Mouse (Mus musculus) thymus, adult 2 months (tissue): ENCODE data around the gene Gm3696. TPM values are rescaled to one million over a fixed set of nuclear protein-coding genes. Genes with fewer than 3 reads are reported as not detected.
"Not testable (repeated sequence)": the region's sequence is repeated elsewhere in the genome, so short reads cannot be mapped to it uniquely, and the experiment has no call there.

Experiments
- DNase-seq: peaks from one replicate; pipeline ENCODE4 v3.0.0; 2021
- H3K27ac ChIP-seq: fragments of 200-500 bp; 2 replicates; pipeline ENCODE4 v1.5.1; 2012; ENCODE audit warnings: low read length, control low read depth; ENCODE audit not compliant: control insufficient read depth, insufficient read depth
- H3K27me3 ChIP-seq: fragments of 200-500 bp; 2 replicates; pipeline ENCODE4 v1.6.1; 2012; ENCODE audit warnings: mild to moderate bottlenecking, low read length, moderate library complexity, mixed read lengths; ENCODE audit not compliant: control insufficient read depth, insufficient read depth
- H3K36me3 ChIP-seq: fragments of 200-500 bp; 2 replicates; pipeline ENCODE4 v1.6.1; 2012; ENCODE audit warnings: mild to moderate bottlenecking, low read length, moderate library complexity; ENCODE audit not compliant: control insufficient read depth, insufficient read depth
- H3K4me1 ChIP-seq: fragments of 200-500 bp; replicated peaks from 2 replicates; pipeline ENCODE4 v1.6.1; 2012; ENCODE audit warnings: low read length; ENCODE audit not compliant: control insufficient read depth, insufficient read depth
- H3K4me3 ChIP-seq: fragments of 200-500 bp; 2 replicates; pipeline ENCODE4 v1.5.1; 2012; ENCODE audit warnings: mild to moderate bottlenecking, low read length, control low read depth, moderate library complexity; ENCODE audit not compliant: control insufficient read depth, insufficient read depth
- WGBS: fragments of 180-500 bp; shearing (Covaris S2); methylation state at CpG from one replicate; pipeline ENCODE4 v1.1.7; 2018; 5-methylcytosine and 5-hydroxymethylcytosine counted together
- polyA plus RNA-seq: library from polyadenylated mRNA; depleted of rRNA; stranded (reverse); fragments of >200 nt; gene quantifications from 2 replicates; pipeline ENCODE4 v1.2.3, GENCODE M21; 2012; rRNA removed

Gene Gm3696
- polyA plus RNA-seq: 0.11 and 0.42 TPM in 2 replicates

- not testable (repeated sequence) for DNase-seq, H3K36me3 ChIP-seq, H3K4me1 ChIP-seq, H3K4me3 ChIP-seq, H3K27ac ChIP-seq, H3K27me3 ChIP-seq
- 86% methylated on average over 1 of the region's 3 CpGs for whole genome bisulfite sequencing
Measured at GRCm38 (mm10) chr14:7100521-7100920, at the start of gene Gm3696. Gene Gm3696, minus strand, starts transcription at chr14:7100621.

DNA sequence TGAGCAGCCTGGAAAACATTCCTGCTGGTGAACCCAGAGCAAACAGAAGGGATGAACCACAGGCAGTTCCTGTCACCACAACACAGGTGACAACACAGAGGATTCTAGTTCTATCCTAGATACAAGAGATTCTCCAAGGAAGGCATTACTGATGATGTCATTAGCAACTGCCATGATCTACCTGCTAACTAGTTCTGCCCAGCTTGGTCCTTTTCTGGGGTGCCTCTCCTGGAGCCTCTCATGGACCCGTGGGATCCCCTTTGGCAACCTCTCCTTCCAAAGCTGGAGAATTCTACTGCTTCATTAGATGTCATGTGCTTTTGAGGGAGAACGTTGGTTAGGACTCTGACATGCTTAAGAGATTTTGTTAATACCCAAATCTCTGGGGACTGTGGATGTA lies 24.9 kb upstream of the Gm3696 start, which contains the start of gene Gm6676:
Gene Gm6676, minus strand, starts transcription at position 101 of the 400 bp plus-strand sequence.
- not testable (repeated sequence) for DNase-seq, H3K27me3 ChIP-seq, H3K27ac ChIP-seq, H3K36me3 ChIP-seq, H3K4me3 ChIP-seq, H3K4me1 ChIP-seq
- WGBS: no CpG with 5 or more reads among the region's 2 CpGs

GRCm38 (mm10) chr14:7105124-7105802 lies 4.8 kb upstream of the Gm3696 start:
- not testable (repeated sequence) for H3K4me1 ChIP-seq, H3K36me3 ChIP-seq, H3K27me3 ChIP-seq, H3K27ac ChIP-seq
- H3K4me3 ChIP-seq: peak overlapping the region; percentile 48
- peak; percentile 14 for DNase-seq
- WGBS: 1% methylated on average over 13 of the region's 54 CpGs

DNA sequence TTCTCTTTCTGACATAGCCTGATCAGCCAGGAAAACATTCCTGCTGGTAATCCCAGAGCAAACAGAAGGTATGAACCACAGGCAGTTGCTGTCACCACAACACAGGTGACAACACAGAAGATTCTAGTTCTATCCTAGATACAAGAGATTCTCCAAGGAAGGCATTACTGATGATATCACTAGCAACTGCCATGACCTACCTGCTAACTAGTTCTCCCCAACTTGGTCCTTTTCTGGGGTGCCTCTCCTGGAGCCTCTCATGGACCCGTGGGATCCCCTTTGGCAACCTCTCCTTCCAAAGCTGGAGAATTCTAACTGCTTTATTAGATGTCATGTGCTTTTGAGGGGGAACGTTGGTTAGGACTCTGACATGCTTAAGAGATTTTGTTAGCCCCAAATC lies 55.6 kb downstream of the Gm3696 start, which contains the start of gene Gm3685:
Gene Gm3685, minus strand, starts transcription at position 101 of the 400 bp plus-strand sequence.
- WGBS: no CpG with 5 or more reads among the region's 2 CpGs
- not testable (repeated sequence) for H3K4me3 ChIP-seq, H3K27me3 ChIP-seq, H3K4me1 ChIP-seq, H3K27ac ChIP-seq, H3K36me3 ChIP-seq, DNase-seq

Other genes with a start within 250 kb of the Gm3696 start
- not detected in 2 replicates for gene Gm3667, start 210.7 kb downstream of the Gm3696 start, polyA plus RNA-seq
- not detected in 2 replicates for gene Gm6356, start 126.8 kb downstream of the Gm3696 start, polyA plus RNA-seq
- 0.30 TPM in 1 of 2 replicates, not detected in the other for gene Gm10406, start 73.2 kb downstream of the Gm3696 start, polyA plus RNA-seq
- not detected in 2 replicates for gene Gm3685, start 55.7 kb downstream of the Gm3696 start, polyA plus RNA-seq
- not detected in 2 replicates for gene Gm6676, start 24.8 kb upstream of the Gm3696 start, polyA plus RNA-seq
- gene Gm3512, start 73.9 kb upstream of the Gm3696 start, polyA plus RNA-seq: 0.18 and 0.44 TPM in 2 replicates
- not detected in 2 replicates for gene Gm16434, start 93.9 kb upstream of the Gm3696 start, polyA plus RNA-seq
- gene Gm3727, start 164.1 kb upstream of the Gm3696 start, polyA plus RNA-seq: not detected in 2 replicates
- 0.24 and 0.57 TPM in 2 replicates for gene Gm3739, start 214.4 kb upstream of the Gm3696 start, polyA plus RNA-seq
- not detected in 2 replicates for gene Gm5797, start 231.8 kb upstream of the Gm3696 start, polyA plus RNA-seq